Mouse (Mus musculus) heart, embryonic 11.5 days (tissue): ENCODE measurements around the gene Ucp2. TPM values are rescaled to one million over a fixed set of nuclear protein-coding genes. Genes with fewer than 3 reads are reported as not detected.

Experiments
- ATAC-seq: fragments of 200-750 bp; cut with Nextera tagmentation; replicated peaks from 2 replicates; pipeline ENCODE4 v1.8.0; 2017; ENCODE audit warnings: moderate library complexity; ENCODE audit not compliant: insufficient number of reproducible peaks, low FRiP score, low TSS enrichment
- H3K27ac ChIP-seq: fragments of 300-500 bp; sonication (generic); 2 replicates; pipeline ENCODE4 v1.5.1; 2014; ENCODE audit warnings: mild to moderate bottlenecking, low read depth, low read length
- H3K27me3 ChIP-seq: fragments of 300-500 bp; sonication (generic); 2 replicates; pipeline ENCODE4 v1.6.1; 2014; ENCODE audit warnings: mild to moderate bottlenecking, low read length, mixed read lengths; ENCODE audit not compliant: control insufficient read depth, insufficient read depth
- H3K36me3 ChIP-seq: fragments of 300-500 bp; sonication (generic); 2 replicates; pipeline ENCODE4 v1.6.1; 2014; ENCODE audit warnings: mild to moderate bottlenecking, low read length, moderate library complexity, mixed read lengths; ENCODE audit not compliant: control insufficient read depth, insufficient read depth
- H3K4me1 ChIP-seq: fragments of 300-500 bp; sonication (generic); 2 replicates; pipeline ENCODE4 v1.6.1; 2014; ENCODE audit warnings: low read length; ENCODE audit not compliant: control insufficient read depth, insufficient read depth
- H3K4me2 ChIP-seq: fragments of 300-500 bp; sonication (generic); 2 replicates; pipeline ENCODE4 v1.6.1; 2014; ENCODE audit warnings: mild to moderate bottlenecking, moderate library complexity
- H3K4me3 ChIP-seq: fragments of 300-500 bp; sonication (generic); 2 replicates; pipeline ENCODE4 v1.5.1; 2014; ENCODE audit warnings: low read depth, low read length
- H3K9ac ChIP-seq: fragments of 300-500 bp; sonication (generic); 2 replicates; pipeline ENCODE4 v1.6.1; 2014; ENCODE audit warnings: mild to moderate bottlenecking, low read depth, low read length, moderate library complexity
- H3K9me3 ChIP-seq: fragments of 300-500 bp; sonication (generic); replicated peaks from 2 replicates; pipeline ENCODE4 v1.6.1; 2016; ENCODE audit warnings: low read length; ENCODE audit not compliant: control insufficient read depth
- WGBS: fragments of 180-500 bp; shearing (Covaris S2); extraction: QIAGEN DNeasy Blood & Tissue Kit; methylation state at CpG from one replicate; pipeline ENCODE4 v1.1.7; 2014; ENCODE audit not compliant: insufficient replicate concordance; 5-methylcytosine and 5-hydroxymethylcytosine counted together
- polyA plus RNA-seq: library from polyadenylated mRNA; unstranded; fragments of >200 nt; fragmentation: Nextera tagmentation; extraction: Ambion mirVana; gene quantifications from 2 replicates; pipeline ENCODE4 v1.2.1, GENCODE M21; 2014

Ucp2 gene
- polyA plus RNA-seq, 1 experiment from 2014 or later = 245 TPM

- Histone ChIP-seq H3K9ac (no peak overlapping the region), H3K9me3 (no peaks in the 10 kb centered on the region), H3K36me3 (peaks cover 17% of the 10 kb centered on the region), H3K4me2 (no peak overlapping the region), H3K27me3 (no peaks in the 10 kb centered on the region), H3K4me3 (no peak overlapping the region), H3K27ac (no peak overlapping the region), H3K4me1 (no peaks in the 10 kb centered on the region; the same call in 1 of the 2 replicates)
- 75% methylated on average over 7 of the region's 7 CpGs for WGBS
- ATAC-seq = no peak
Observed at GRCm38 (mm10) chr7:100502374-100502922, 9.3 kb downstream of the Ucp2 start.

GRCm38 (mm10) chr7:100503076-100503475 lies 9.9 kb downstream of the Ucp2 start:
- 80% methylated on average over 5 of the region's 5 CpGs for WGBS

GRCm38 (mm10) chr7:100504740-100505487 lies 11.8 kb downstream of the Ucp2 start:
- H3K9me3 ChIP-seq = no peaks in the 10 kb centered on the region
- 83% methylated on average over 13 of the region's 13 CpGs for WGBS
- no peaks in the 10 kb centered on the region for H3K27me3 ChIP-seq
- H3K27ac ChIP-seq = no peak overlapping the region
- H3K4me2 ChIP-seq = no peak overlapping the region
- peaks cover 3% of the 10 kb centered on the region for H3K36me3 ChIP-seq
- H3K4me1 ChIP-seq = no peaks in the 10 kb centered on the region; the same call in 1 of the 2 replicates
- ATAC-seq = no peak
- no peak overlapping the region for H3K9ac ChIP-seq
- H3K4me3 ChIP-seq = no peak overlapping the region

More at GRCm38 (mm10) chr7:100503076-100503475, 9.9 kb downstream of the Ucp2 start:
- H3K9ac ChIP-seq = no peak overlapping the region
- no peak overlapping the region for H3K4me2 ChIP-seq
- no peaks in the 10 kb centered on the region; the same call in 1 of the 2 replicates for H3K4me1 ChIP-seq
- ATAC-seq = no peak
- no peak overlapping the region for H3K4me3 ChIP-seq
- H3K9me3 ChIP-seq = no peaks in the 10 kb centered on the region
- H3K27ac ChIP-seq = no peak overlapping the region
- H3K27me3 ChIP-seq = no peaks in the 10 kb centered on the region
- peaks cover 11% of the 10 kb centered on the region for H3K36me3 ChIP-seq

- 87% methylated on average over 4 of the region's 4 CpGs for WGBS
- Histone ChIP-seq H3K36me3 (no peaks in the 10 kb centered on the region; the same call in 1 of the 2 replicates), H3K9ac (no peak overlapping the region), H3K27ac (no peak overlapping the region), H3K4me3 (no peak overlapping the region), H3K9me3 (no peaks in the 10 kb centered on the region), H3K4me1 (no peaks in the 10 kb centered on the region; the same call in 1 of the 2 replicates), H3K4me2 (no peak overlapping the region), H3K27me3 (no peaks in the 10 kb centered on the region)
- ATAC-seq = no peak
Observed at GRCm38 (mm10) chr7:100506494-100506893, 13.4 kb downstream of the Ucp2 start.

DNA sequence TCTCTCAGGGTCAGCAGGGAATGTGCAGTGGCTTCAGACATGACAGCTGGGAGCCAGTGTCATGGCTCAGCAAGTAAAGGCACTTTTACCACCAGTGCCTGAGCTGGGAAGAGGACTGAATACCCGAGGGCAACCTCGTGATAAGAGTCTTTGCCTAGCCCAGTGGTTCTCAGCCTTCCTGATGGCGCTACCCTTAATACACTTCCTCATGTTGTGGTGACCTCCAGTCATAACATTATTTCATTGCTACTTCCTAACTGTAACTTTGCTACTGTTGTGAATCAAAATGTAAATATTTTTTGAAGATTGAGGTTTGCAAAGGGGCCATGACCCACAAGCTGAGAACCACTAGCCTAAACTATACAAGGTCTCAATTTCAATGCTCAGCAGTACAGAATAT lies 15.5 kb downstream of the Ucp2 start:
- H3K27ac ChIP-seq = no peak overlapping the region
- ATAC-seq = no peak
- H3K9ac ChIP-seq = no peak overlapping the region
- no peak overlapping the region for H3K4me2 ChIP-seq
- H3K4me3 ChIP-seq = no peak overlapping the region
- H3K27me3 ChIP-seq = no peaks in the 10 kb centered on the region
- 46% methylated on average over 3 of the region's 3 CpGs for WGBS
- H3K36me3 ChIP-seq = no peaks in the 10 kb centered on the region
- no peaks in the 10 kb centered on the region for H3K4me1 ChIP-seq
- no peaks in the 10 kb centered on the region for H3K9me3 ChIP-seq

DNA sequence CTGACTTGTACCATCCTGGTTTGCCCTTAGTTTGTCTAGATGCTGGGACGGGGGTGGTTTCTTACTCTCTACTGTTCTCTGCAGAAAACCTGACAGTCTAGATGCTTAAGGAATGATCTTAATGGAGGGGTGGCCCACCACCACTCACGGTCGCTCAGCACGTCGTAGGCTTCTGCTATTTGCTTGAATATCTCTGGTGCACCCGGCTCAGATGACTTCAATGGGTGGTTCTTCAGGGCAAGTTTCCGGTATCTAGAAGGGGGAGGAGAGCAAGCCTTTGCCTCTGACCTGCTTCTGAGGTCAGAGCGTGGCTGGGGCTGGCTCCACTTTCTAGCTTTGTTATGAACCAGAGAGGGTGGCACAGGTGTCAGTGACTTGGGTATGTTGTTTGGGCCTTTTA lies 18.5 kb downstream of the Ucp2 start:
- no peak overlapping the region for H3K27ac ChIP-seq
- no peak for ATAC-seq
- no peaks in the 10 kb centered on the region for H3K4me1 ChIP-seq
- no peaks in the 10 kb centered on the region for H3K27me3 ChIP-seq
- no peak overlapping the region for H3K9ac ChIP-seq
- H3K9me3 ChIP-seq = no peaks in the 10 kb centered on the region
- no peak overlapping the region for H3K4me2 ChIP-seq
- WGBS = 57% methylated on average over 8 of the region's 8 CpGs
- no peak overlapping the region for H3K4me3 ChIP-seq
- no peaks in the 10 kb centered on the region for H3K36me3 ChIP-seq

GRCm38 (mm10) chr7:100514573-100514972 lies 21.4 kb downstream of the Ucp2 start, which contains the start of gene Dnajb13:
TSS of gene Dnajb13 (minus strand) at chr7:100514960.
- no peak within 1 kb of the TSS for H3K27ac ChIP-seq
- WGBS = 47% methylated on average over 11 of the region's 11 CpGs
- 0 out of 2 replicates have a peak within 1 kb of the TSS, but pooled peaks have one; percentile 9 for H3K4me2 ChIP-seq
- no peaks in the 10 kb centered on the region for H3K4me1 ChIP-seq
- H3K4me3 ChIP-seq = no peak within 1 kb of the TSS
- no peaks in the 10 kb centered on the region for H3K27me3 ChIP-seq
- H3K9me3 ChIP-seq = no peaks in the 10 kb centered on the region
- H3K36me3 ChIP-seq = no peaks in the 10 kb centered on the region
- no peak for ATAC-seq
- no peak within 1 kb of the TSS for H3K9ac ChIP-seq

DNA sequence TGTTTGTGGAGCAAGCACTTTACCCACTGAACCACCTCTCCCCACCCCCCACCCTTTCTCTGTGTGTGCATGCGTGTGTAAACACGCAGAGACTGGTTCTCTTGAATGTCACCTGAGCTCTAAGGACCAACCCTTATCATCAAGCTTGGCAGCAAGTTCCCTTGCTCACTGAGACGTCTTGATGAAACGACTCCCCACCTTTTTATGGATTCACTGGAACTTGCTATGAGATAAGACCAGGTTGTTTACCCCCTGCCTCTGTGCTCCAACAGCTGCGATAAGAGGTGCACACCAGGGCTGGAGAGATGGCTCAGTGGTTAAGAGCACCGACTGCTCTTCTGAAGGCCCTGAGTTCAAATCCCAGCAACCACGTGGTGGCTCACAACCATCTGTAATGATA lies 27.1 kb downstream of the Ucp2 start:
- Histone ChIP-seq H3K4me1 (no peaks in the 10 kb centered on the region), H3K27ac (no peak overlapping the region), H3K4me3 (no peak overlapping the region), H3K27me3 (no peaks in the 10 kb centered on the region), H3K9ac (no peak overlapping the region), H3K36me3 (no peaks in the 10 kb centered on the region), H3K4me2 (no peak overlapping the region), H3K9me3 (no peaks in the 10 kb centered on the region)
- no peak for ATAC-seq
- 59% methylated on average over 7 of the region's 7 CpGs for WGBS
